Mouse (Mus musculus): ENCODE results near the gene Med18. TPM values are rescaled to one million over a fixed set of nuclear protein-coding genes. Genes with fewer than 3 reads are reported as not detected.

Gene Med18
- polyA plus RNA-seq, 1 experiment from 2014 or later, result 20.0 TPM

- no peak overlapping the region for H3K9ac ChIP-seq (ENCODE audit: low read length)
- no peak overlapping the region for H3K27ac ChIP-seq (ENCODE audit: low read length)
- peaks cover 4% of the 10 kb centered on the region; the same call in 1 of the 2 replicates for H3K4me1 ChIP-seq (ENCODE audit: control insufficient read depth, insufficient read depth, low read length)
- no peaks in the 10 kb centered on the region for H3K9me3 ChIP-seq (replicated peaks; ENCODE audit: control insufficient read depth, low read length)
- H3K36me3 ChIP-seq (ENCODE audit: control insufficient read depth, insufficient read depth, low read length), result no peaks in the 10 kb centered on the region
- 0 out of 2 replicates have a peak overlapping the region, but pooled peaks have one; percentile 24 for H3K4me2 ChIP-seq (ENCODE audit: low read depth, low read length)
- 43% methylated on average over 11 of the region's 11 CpGs for WGBS
- no peak for ATAC-seq (ENCODE audit: insufficient read depth, low FRiP score)
- no peak overlapping the region for H3K4me3 ChIP-seq (replicated peaks; ENCODE audit: low read length)
- H3K27me3 ChIP-seq (ENCODE audit: control insufficient read depth, insufficient read depth, low read length), result no peaks in the 10 kb centered on the region
Observed at GRCm38 (mm10) chr4:132437857-132438256, 25.9 kb downstream of the Med18 start.

- WGBS, result 15% methylated on average over 14 of the region's 14 CpGs
- peak overlapping the region; percentile 18; the same call in 1 of the 2 replicates for H3K4me3 ChIP-seq (replicated peaks; ENCODE audit: low read length)
Observed at GRCm38 (mm10) chr4:132432717-132433372, 30.9 kb downstream of the Med18 start.

GRCm38 (mm10) chr4:132428022-132428542 lies 35.6 kb downstream of the Med18 start:
- Histone ChIP-seq H3K27ac (ENCODE audit: low read length) (no peak overlapping the region), H3K4me1 (ENCODE audit: control insufficient read depth, insufficient read depth, low read length) (peaks cover 2% of the 10 kb centered on the region; the same call in 1 of the 2 replicates), H3K27me3 (ENCODE audit: control insufficient read depth, insufficient read depth, low read length) (no peaks in the 10 kb centered on the region), H3K9me3 (replicated peaks; ENCODE audit: control insufficient read depth, low read length) (no peaks in the 10 kb centered on the region), H3K36me3 (ENCODE audit: control insufficient read depth, insufficient read depth, low read length) (no peaks in the 10 kb centered on the region), H3K9ac (ENCODE audit: low read length) (no peak overlapping the region), H3K4me3 (replicated peaks; ENCODE audit: low read length) (no peak overlapping the region), H3K4me2 (ENCODE audit: low read depth, low read length) (no peak overlapping the region)
- WGBS, result 29% methylated on average over 9 of the region's 9 CpGs
- peak; percentile 76 for ATAC-seq (ENCODE audit: insufficient read depth, low FRiP score)

More at GRCm38 (mm10) chr4:132432717-132433372, 30.9 kb downstream of the Med18 start:
- H3K36me3 ChIP-seq (ENCODE audit: control insufficient read depth, insufficient read depth, low read length), result no peaks in the 10 kb centered on the region
- no peaks in the 10 kb centered on the region for H3K27me3 ChIP-seq (ENCODE audit: control insufficient read depth, insufficient read depth, low read length)
- H3K4me1 ChIP-seq (ENCODE audit: control insufficient read depth, insufficient read depth, low read length), result peaks cover 4% of the 10 kb centered on the region; the same call in 1 of the 2 replicates
- no peak overlapping the region for H3K27ac ChIP-seq (ENCODE audit: low read length)
- peak overlapping the region; percentile 41 for H3K4me2 ChIP-seq (ENCODE audit: low read depth, low read length)
- no peaks in the 10 kb centered on the region for H3K9me3 ChIP-seq (replicated peaks; ENCODE audit: control insufficient read depth, low read length)
- no peak overlapping the region for H3K9ac ChIP-seq (ENCODE audit: low read length)
- ATAC-seq (ENCODE audit: insufficient read depth, low FRiP score), result no peak

- Histone ChIP-seq H3K27me3 (ENCODE audit: control insufficient read depth, insufficient read depth, low read length) (no peaks in the 10 kb centered on the region), H3K4me3 (replicated peaks; ENCODE audit: low read length) (no peak overlapping the region), H3K4me1 (ENCODE audit: control insufficient read depth, insufficient read depth, low read length) (no peaks in the 10 kb centered on the region), H3K9me3 (replicated peaks; ENCODE audit: control insufficient read depth, low read length) (no peaks in the 10 kb centered on the region), H3K36me3 (ENCODE audit: control insufficient read depth, insufficient read depth, low read length) (no peaks in the 10 kb centered on the region), H3K9ac (ENCODE audit: low read length) (no peak overlapping the region), H3K27ac (ENCODE audit: low read length) (no peak overlapping the region), H3K4me2 (ENCODE audit: low read depth, low read length) (no peak overlapping the region)
- WGBS, result 78% methylated on average over 4 of the region's 4 CpGs
- ATAC-seq (ENCODE audit: insufficient read depth, low FRiP score), result no peak
Observed at GRCm38 (mm10) chr4:132427493-132427892, 36.2 kb downstream of the Med18 start.

GRCm38 (mm10) chr4:132426021-132426420 lies 37.7 kb downstream of the Med18 start:
- no peak overlapping the region for H3K4me3 ChIP-seq (replicated peaks; ENCODE audit: low read length)
- 27% methylated on average over 2 of the region's 2 CpGs for WGBS
- H3K36me3 ChIP-seq (ENCODE audit: control insufficient read depth, insufficient read depth, low read length), result no peaks in the 10 kb centered on the region
- H3K4me1 ChIP-seq (ENCODE audit: control insufficient read depth, insufficient read depth, low read length), result peaks cover under 1% of the 10 kb centered on the region; the same call in 1 of the 2 replicates
- ATAC-seq (ENCODE audit: insufficient read depth, low FRiP score), result no peak
- H3K9ac ChIP-seq (ENCODE audit: low read length), result no peak overlapping the region
- no peaks in the 10 kb centered on the region for H3K27me3 ChIP-seq (ENCODE audit: control insufficient read depth, insufficient read depth, low read length)
- H3K27ac ChIP-seq (ENCODE audit: low read length), result peak overlapping the region; percentile 73
- H3K9me3 ChIP-seq (replicated peaks; ENCODE audit: control insufficient read depth, low read length), result no peaks in the 10 kb centered on the region
- H3K4me2 ChIP-seq (ENCODE audit: low read depth, low read length), result no peak overlapping the region; the same call in 1 of the 2 replicates

GRCm38 (mm10) chr4:132424765-132425164 lies 39.0 kb downstream of the Med18 start:
- Histone ChIP-seq H3K4me1 (ENCODE audit: control insufficient read depth, insufficient read depth, low read length) (peaks cover 7% of the 10 kb centered on the region; the same call in 1 of the 2 replicates), H3K4me2 (ENCODE audit: low read depth, low read length) (no peak overlapping the region), H3K9ac (ENCODE audit: low read length) (no peak overlapping the region), H3K36me3 (ENCODE audit: control insufficient read depth, insufficient read depth, low read length) (no peaks in the 10 kb centered on the region), H3K9me3 (replicated peaks; ENCODE audit: control insufficient read depth, low read length) (no peaks in the 10 kb centered on the region), H3K27me3 (ENCODE audit: control insufficient read depth, insufficient read depth, low read length) (no peaks in the 10 kb centered on the region), H3K4me3 (replicated peaks; ENCODE audit: low read length) (no peak overlapping the region), H3K27ac (ENCODE audit: low read length) (no peak overlapping the region)
- WGBS, result 90% methylated on average over 5 of the region's 5 CpGs
- no peak for ATAC-seq (ENCODE audit: insufficient read depth, low FRiP score)

GRCm38 (mm10) chr4:132421923-132422782 lies 41.6 kb downstream of the Med18 start, which contains the start of gene Phactr4:
Phactr4 (minus strand) TSS chr4:132422489.
- no peaks in the 10 kb centered on the region for H3K36me3 ChIP-seq (ENCODE audit: control insufficient read depth, insufficient read depth, low read length)
- H3K4me3 ChIP-seq (replicated peaks; ENCODE audit: low read length), result peak within 1 kb of the TSS; percentile 74
- ATAC-seq (ENCODE audit: insufficient read depth, low FRiP score), result peak; percentile 97
- H3K9me3 ChIP-seq (replicated peaks; ENCODE audit: control insufficient read depth, low read length), result no peaks in the 10 kb centered on the region
- H3K4me1 ChIP-seq (ENCODE audit: control insufficient read depth, insufficient read depth, low read length), result peaks cover 9% of the 10 kb centered on the region
- H3K9ac ChIP-seq (ENCODE audit: low read length), result peak within 1 kb of the TSS; percentile 87
- WGBS, result under 1% methylated on average over 45 of the region's 73 CpGs
- peak within 1 kb of the TSS; percentile 57 for H3K4me2 ChIP-seq (ENCODE audit: low read depth, low read length)
- H3K27ac ChIP-seq (ENCODE audit: low read length), result peak within 1 kb of the TSS; percentile 99
- H3K27me3 ChIP-seq (ENCODE audit: control insufficient read depth, insufficient read depth, low read length), result no peaks in the 10 kb centered on the region

- no peaks in the 10 kb centered on the region for H3K9me3 ChIP-seq (replicated peaks; ENCODE audit: control insufficient read depth, low read length)
- ATAC-seq (ENCODE audit: insufficient read depth, low FRiP score), result no peak
- 0% methylated on average over 13 of the region's 13 CpGs for WGBS
Observed at GRCm38 (mm10) chr4:132421556-132421922, 42.2 kb downstream of the Med18 start.

More at GRCm38 (mm10) chr4:132421556-132421922, 42.2 kb downstream of the Med18 start:
- Histone ChIP-seq H3K27ac (ENCODE audit: low read length) (peak overlapping the region; percentile 99), H3K27me3 (ENCODE audit: control insufficient read depth, insufficient read depth, low read length) (no peaks in the 10 kb centered on the region), H3K4me2 (ENCODE audit: low read depth, low read length) (peak overlapping the region; percentile 57), H3K4me3 (replicated peaks; ENCODE audit: low read length) (peak overlapping the region; percentile 74), H3K36me3 (ENCODE audit: control insufficient read depth, insufficient read depth, low read length) (no peaks in the 10 kb centered on the region), H3K4me1 (ENCODE audit: control insufficient read depth, insufficient read depth, low read length) (peaks cover 13% of the 10 kb centered on the region), H3K9ac (ENCODE audit: low read length) (peak overlapping the region; percentile 87)

Measured in stomach, embryonic 16.5 days (tissue).